Mouse (Mus musculus): ENCODE measurements around the gene Opcml. TPM values are rescaled to one million over a fixed set of nuclear protein-coding genes. Genes with fewer than 3 reads are reported as not detected.
A peak's percentile ranks its signal among the peaks of the same experiment; 100 is the strongest.

Opcml gene
- polyA plus RNA-seq, 1 experiment from 2014 or later, result 36.5 TPM

DNA sequence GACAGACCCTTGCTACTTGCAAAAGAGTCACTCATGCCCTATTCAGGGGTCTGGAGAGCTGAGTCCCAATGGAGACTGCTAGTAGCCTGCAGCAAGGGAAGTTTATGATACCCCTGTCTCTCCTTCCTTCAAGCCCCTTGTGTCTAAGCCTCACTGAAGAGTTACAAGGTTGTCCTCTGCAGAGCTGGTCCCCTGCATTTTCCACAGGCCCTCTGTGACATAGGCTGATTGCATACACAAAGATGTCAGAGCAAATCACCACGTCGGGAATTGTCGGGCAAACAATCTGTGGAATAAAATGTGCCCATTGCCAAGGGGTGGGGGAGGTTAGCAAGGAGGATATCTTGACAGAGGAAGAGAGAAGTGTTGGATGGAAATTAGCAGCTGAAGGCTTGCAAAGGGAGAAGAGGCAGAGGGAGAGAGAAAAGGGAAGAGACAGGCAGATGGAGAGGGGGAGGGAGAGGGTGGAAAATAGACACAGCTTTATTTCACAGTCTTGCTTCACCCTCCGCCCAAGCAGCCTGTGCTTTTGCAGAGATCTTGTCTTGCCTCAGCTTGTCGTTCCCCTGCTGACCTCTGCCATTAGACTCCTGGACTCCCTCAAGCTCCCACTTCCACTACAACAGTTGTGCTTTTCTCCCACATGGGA is 596.1 kb downstream of the Opcml start:
- Histone ChIP-seq H3K36me3 (ENCODE audit: control insufficient read depth, insufficient read depth, low read length) (no peaks in the 10 kb centered on the region), H3K4me1 (ENCODE audit: control insufficient read depth, insufficient read depth, low read length) (peaks cover 3% of the 10 kb centered on the region; the same call in 1 of the 2 replicates), H3K4me3 (replicated peaks; ENCODE audit: low read depth, low read length) (no peak overlapping the region), H3K27ac (replicated peaks; ENCODE audit: low read depth, low read length) (no peak overlapping the region), H3K27me3 (ENCODE audit: control insufficient read depth, insufficient read depth, low read length) (no peaks in the 10 kb centered on the region), H3K4me2 (ENCODE audit: low read length) (no peak overlapping the region), H3K9me3 (ENCODE audit: control insufficient read depth, low read length) (no peaks in the 10 kb centered on the region), H3K9ac (replicated peaks; ENCODE audit: low read length) (no peak overlapping the region)
- ATAC-seq (ENCODE audit: low FRiP score, low TSS enrichment) (no peak), DNase-seq (no peak)
- WGBS, result 40% methylated on average over 5 of the region's 5 CpGs

DNA sequence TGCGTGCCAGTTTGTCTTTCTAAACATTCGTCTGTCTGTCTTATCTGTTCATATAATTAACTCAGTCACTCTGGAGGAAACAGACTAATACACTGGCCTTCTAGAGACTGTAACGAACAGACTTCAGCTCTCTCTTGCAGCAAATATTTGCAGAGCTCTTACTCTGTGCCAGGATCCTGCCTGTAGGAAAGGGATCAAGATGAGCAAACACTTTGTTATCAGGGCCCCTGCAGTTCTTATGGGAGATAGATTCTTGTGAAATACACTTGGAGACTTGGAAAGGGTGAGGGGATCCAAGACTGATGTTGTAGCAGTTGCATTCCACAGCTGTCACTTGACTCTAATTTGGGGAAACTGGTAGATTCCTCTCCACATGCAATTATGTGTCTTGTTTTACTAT is 604.6 kb downstream of the Opcml start:
- no peaks in the 10 kb centered on the region for H3K4me1 ChIP-seq (ENCODE audit: control insufficient read depth, insufficient read depth, low read length)
- DNase-seq (no peak), ATAC-seq (ENCODE audit: low FRiP score, low TSS enrichment) (no peak)
- no peaks in the 10 kb centered on the region for H3K9me3 ChIP-seq (ENCODE audit: control insufficient read depth, low read length)
- WGBS, result 48% methylated on average over 3 of the region's 3 CpGs
- H3K27me3 ChIP-seq (ENCODE audit: control insufficient read depth, insufficient read depth, low read length), result no peaks in the 10 kb centered on the region
- no peak overlapping the region for H3K4me2 ChIP-seq (ENCODE audit: low read length)
- no peak overlapping the region for H3K27ac ChIP-seq (replicated peaks; ENCODE audit: low read depth, low read length)
- no peak overlapping the region for H3K9ac ChIP-seq (replicated peaks; ENCODE audit: low read length)
- H3K4me3 ChIP-seq (replicated peaks; ENCODE audit: low read depth, low read length), result no peak overlapping the region
- no peaks in the 10 kb centered on the region for H3K36me3 ChIP-seq (ENCODE audit: control insufficient read depth, insufficient read depth, low read length)

DNA sequence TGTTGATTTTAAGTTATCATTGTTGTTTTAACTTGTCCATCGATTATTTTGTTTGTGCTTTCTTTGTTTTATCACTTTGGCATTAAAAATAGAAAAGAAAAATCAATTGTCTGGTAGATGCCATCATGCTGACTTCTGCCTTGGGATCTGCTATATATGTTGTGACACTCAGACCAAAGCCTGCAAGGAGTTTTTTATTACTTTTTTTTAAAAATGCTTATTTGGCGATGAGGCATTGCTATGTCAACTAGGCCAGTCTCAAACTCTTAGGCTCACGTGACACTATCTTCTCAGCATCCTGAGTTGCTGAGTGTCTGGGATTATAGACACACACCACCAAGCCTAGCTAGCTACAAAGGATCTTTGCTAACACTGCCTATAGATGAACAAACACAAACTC is 605.1 kb downstream of the Opcml start:
- Histone ChIP-seq H3K4me1 (ENCODE audit: control insufficient read depth, insufficient read depth, low read length) (no peaks in the 10 kb centered on the region), H3K27ac (replicated peaks; ENCODE audit: low read depth, low read length) (no peak overlapping the region), H3K9ac (replicated peaks; ENCODE audit: low read length) (no peak overlapping the region), H3K4me3 (replicated peaks; ENCODE audit: low read depth, low read length) (no peak overlapping the region), H3K36me3 (ENCODE audit: control insufficient read depth, insufficient read depth, low read length) (no peaks in the 10 kb centered on the region), H3K4me2 (ENCODE audit: low read length) (no peak overlapping the region), H3K27me3 (ENCODE audit: control insufficient read depth, insufficient read depth, low read length) (no peaks in the 10 kb centered on the region), H3K9me3 (ENCODE audit: control insufficient read depth, low read length) (no peaks in the 10 kb centered on the region)
- 89% methylated on average over 3 of the region's 3 CpGs for WGBS
- ATAC-seq (ENCODE audit: low FRiP score, low TSS enrichment) (no peak), DNase-seq (no peak)

DNA sequence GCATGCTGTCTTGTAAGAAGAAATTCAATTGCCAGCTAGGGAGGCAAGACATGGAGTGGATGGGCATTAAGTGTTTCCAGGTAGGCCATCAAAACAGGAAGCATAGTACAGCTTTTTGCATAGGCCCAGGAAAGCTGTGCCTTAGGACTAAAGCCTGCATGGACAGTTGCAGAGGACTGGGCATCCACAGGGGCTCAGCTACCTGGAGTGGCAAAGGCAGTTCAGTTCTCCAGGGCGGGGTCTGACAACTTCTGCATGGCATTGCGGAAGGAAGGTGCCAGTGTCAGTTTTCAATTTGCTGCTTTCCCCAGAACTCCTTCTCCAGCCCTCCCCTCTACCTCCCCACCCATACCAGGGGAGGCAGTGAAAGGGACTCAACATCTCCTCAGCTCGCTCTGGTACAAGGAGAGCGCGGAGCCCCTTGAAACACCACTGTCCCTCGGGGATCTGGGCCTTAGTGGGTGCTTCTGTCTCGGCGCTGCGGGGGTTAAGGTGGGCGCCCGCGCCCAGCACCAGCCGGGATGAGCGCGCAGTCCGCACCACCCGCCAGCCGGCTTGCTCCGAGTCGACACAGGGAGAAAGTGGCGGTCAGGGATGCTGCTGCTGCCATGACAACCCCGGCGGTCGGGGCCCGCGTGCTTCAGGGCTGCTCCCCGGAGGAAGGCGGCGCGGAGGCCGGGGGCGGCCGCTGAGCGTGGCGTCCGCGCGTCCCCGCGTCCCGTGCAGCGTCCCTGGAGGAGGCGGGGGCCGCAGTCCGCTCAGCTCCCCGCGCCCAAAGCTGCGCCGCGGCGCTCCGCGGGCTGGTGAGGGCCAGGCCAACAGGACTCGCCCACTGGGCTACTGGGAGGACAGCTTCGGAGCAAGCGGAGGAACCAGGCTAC is 612.4 kb downstream of the Opcml start:
- Histone ChIP-seq H3K27me3 (ENCODE audit: control insufficient read depth, insufficient read depth, low read length) (no peaks in the 10 kb centered on the region), H3K27ac (replicated peaks; ENCODE audit: low read depth, low read length) (0 out of 2 replicates have a peak overlapping the region, but pooled peaks have one; percentile 26), H3K4me1 (ENCODE audit: control insufficient read depth, insufficient read depth, low read length) (peaks cover 22% of the 10 kb centered on the region), H3K4me2 (ENCODE audit: low read length) (peak overlapping the region; percentile 98), H3K36me3 (ENCODE audit: control insufficient read depth, insufficient read depth, low read length) (no peaks in the 10 kb centered on the region), H3K4me3 (replicated peaks; ENCODE audit: low read depth, low read length) (peak overlapping the region; percentile 54), H3K9me3 (ENCODE audit: control insufficient read depth, low read length) (no peaks in the 10 kb centered on the region), H3K9ac (replicated peaks; ENCODE audit: low read length) (peak overlapping the region; percentile 62)
- ATAC-seq (ENCODE audit: low FRiP score, low TSS enrichment) (peak; percentile 78), DNase-seq (peak; percentile 80)
- WGBS, result 1% methylated on average over 56 of the region's 56 CpGs

DNA sequence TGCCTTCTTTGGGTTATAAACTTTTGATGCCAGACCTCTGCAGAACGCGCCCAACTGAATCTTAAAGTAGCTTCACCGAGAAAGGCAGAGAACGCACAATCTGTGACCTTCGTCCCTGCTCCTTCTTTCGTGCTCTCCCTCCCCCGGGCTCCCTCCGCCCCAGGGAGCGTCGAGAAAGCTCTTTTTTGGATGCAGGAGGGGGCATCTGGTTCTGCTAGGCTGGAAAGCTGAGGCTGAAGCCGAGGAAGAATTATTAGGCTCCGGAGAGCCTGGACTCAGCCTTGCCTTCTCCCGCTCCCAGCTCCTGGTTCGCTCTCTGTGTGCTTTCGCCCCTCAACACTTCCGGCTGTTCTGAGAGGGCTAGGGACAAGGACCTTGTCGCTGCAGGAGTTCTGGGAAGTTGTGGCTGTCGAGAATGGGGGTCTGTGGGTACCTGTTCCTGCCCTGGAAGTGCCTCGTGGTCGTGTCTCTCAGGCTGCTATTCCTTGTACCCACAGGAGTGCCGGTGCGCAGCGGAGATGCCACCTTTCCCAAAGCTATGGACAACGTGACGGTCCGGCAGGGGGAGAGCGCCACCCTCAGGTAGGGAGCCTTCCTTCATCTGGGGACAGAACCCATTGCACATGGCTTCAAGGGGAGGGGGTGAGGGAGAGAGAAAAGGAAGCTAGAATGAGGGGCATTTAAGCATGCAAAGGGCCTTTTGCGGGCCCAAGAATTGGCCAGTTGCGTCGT is 613.4 kb downstream of the Opcml start:
- Histone ChIP-seq H3K4me2 (ENCODE audit: low read length) (peak overlapping the region; percentile 98), H3K9me3 (ENCODE audit: control insufficient read depth, low read length) (no peaks in the 10 kb centered on the region), H3K27me3 (ENCODE audit: control insufficient read depth, insufficient read depth, low read length) (no peaks in the 10 kb centered on the region), H3K4me1 (ENCODE audit: control insufficient read depth, insufficient read depth, low read length) (peaks cover 22% of the 10 kb centered on the region), H3K4me3 (replicated peaks; ENCODE audit: low read depth, low read length) (peak overlapping the region; percentile 54), H3K9ac (replicated peaks; ENCODE audit: low read length) (peak overlapping the region; percentile 62), H3K36me3 (ENCODE audit: control insufficient read depth, insufficient read depth, low read length) (no peaks in the 10 kb centered on the region), H3K27ac (replicated peaks; ENCODE audit: low read depth, low read length) (peak overlapping the region; percentile 26; the same call in 1 of the 2 replicates)
- under 1% methylated on average over 30 of the region's 30 CpGs for WGBS
- peak; percentile 50; the same call in 1 of the 2 replicates for ATAC-seq (ENCODE audit: low FRiP score, low TSS enrichment)
- DNase-seq, result peak; percentile 75

DNA sequence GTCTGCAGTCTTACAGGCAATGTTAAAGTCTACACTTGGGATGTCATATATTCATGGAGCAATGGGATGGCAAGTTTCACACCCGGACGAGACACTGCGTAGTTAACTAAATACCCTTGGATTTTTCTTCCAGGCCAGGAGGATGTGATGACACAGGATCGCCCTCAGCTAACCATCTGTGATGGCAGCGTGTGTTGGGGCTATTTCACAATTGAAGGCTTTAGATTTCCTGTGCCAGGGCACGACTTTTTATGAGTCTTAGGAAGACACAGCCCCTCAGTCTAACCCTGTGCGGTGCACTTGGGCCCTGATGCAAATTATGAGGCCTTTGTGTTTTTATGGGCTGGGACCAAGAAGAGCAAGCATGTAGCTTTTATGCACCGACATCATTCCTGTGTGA is 614.0 kb downstream of the Opcml start:
- Histone ChIP-seq H3K9me3 (ENCODE audit: control insufficient read depth, low read length) (no peaks in the 10 kb centered on the region), H3K27me3 (ENCODE audit: control insufficient read depth, insufficient read depth, low read length) (no peaks in the 10 kb centered on the region), H3K27ac (replicated peaks; ENCODE audit: low read depth, low read length) (no peak overlapping the region; the same call in 1 of the 2 replicates), H3K4me1 (ENCODE audit: control insufficient read depth, insufficient read depth, low read length) (peaks cover 22% of the 10 kb centered on the region), H3K4me3 (replicated peaks; ENCODE audit: low read depth, low read length) (peak overlapping the region; percentile 54; the same call in 1 of the 2 replicates), H3K36me3 (ENCODE audit: control insufficient read depth, insufficient read depth, low read length) (no peaks in the 10 kb centered on the region), H3K9ac (replicated peaks; ENCODE audit: low read length) (peak overlapping the region; percentile 62; the same call in 1 of the 2 replicates), H3K4me2 (ENCODE audit: low read length) (peak overlapping the region; percentile 98)
- no peak for ATAC-seq (ENCODE audit: low FRiP score, low TSS enrichment)
- 63% methylated on average over 8 of the region's 8 CpGs for WGBS
- no peak for DNase-seq

DNA sequence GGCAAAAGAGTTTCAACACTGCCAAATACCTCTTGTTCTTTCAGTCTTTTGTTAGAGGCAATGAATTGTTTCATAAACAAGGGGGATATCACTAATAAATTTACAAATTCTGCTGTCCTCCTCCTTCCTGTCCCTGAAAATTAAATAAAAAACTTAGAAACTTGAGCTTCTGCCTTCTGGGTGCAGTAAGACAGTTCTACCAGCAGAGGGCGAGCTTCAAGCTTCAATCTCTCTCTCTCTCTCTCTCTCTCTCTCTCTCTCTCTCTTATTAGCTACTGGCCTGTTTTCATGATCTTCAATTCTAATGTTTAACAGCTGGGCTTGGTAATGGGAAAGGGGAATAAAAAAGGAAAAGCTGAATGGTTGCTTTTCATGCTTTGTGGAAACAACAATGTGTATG is 615.2 kb downstream of the Opcml start:
- H3K4me3 ChIP-seq (replicated peaks; ENCODE audit: low read depth, low read length), result no peak overlapping the region
- H3K4me2 ChIP-seq (ENCODE audit: low read length), result peak overlapping the region; percentile 98; the same call in 1 of the 2 replicates
- H3K4me1 ChIP-seq (ENCODE audit: control insufficient read depth, insufficient read depth, low read length), result peaks cover 22% of the 10 kb centered on the region
- H3K27ac ChIP-seq (replicated peaks; ENCODE audit: low read depth, low read length), result no peak overlapping the region
- H3K9me3 ChIP-seq (ENCODE audit: control insufficient read depth, low read length), result no peaks in the 10 kb centered on the region
- 0% methylated on average over 1 of the region's 1 CpGs for WGBS
- ATAC-seq (ENCODE audit: low FRiP score, low TSS enrichment) (no peak), DNase-seq (peak; percentile 82)
- no peaks in the 10 kb centered on the region for H3K36me3 ChIP-seq (ENCODE audit: control insufficient read depth, insufficient read depth, low read length)
- H3K9ac ChIP-seq (replicated peaks; ENCODE audit: low read length), result no peak overlapping the region
- no peaks in the 10 kb centered on the region for H3K27me3 ChIP-seq (ENCODE audit: control insufficient read depth, insufficient read depth, low read length)

DNA sequence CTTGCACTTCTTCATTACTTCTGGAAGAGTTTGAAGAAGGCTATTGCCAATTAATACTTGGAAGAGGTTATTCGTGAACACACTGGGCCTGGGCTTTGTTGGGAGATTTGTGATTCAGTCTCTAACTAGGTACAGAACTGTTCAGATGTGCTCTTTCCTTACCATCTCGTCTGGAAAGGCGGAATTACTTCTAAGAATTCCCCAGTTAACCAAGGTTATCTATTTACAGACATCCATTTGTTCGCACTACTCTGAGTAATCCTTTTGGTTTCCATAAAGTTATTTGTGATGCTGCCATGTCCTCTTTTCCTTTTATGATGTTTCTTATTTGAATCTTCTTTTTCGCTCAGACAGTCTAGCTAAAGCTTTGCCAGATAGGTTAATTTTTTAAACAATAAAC is 630.2 kb downstream of the Opcml start:
- H3K4me2 ChIP-seq (ENCODE audit: low read length), result no peak overlapping the region
- H3K4me1 ChIP-seq (ENCODE audit: control insufficient read depth, insufficient read depth, low read length), result no peaks in the 10 kb centered on the region
- H3K27me3 ChIP-seq (ENCODE audit: control insufficient read depth, insufficient read depth, low read length), result no peaks in the 10 kb centered on the region
- H3K9ac ChIP-seq (replicated peaks; ENCODE audit: low read length), result no peak overlapping the region
- no peak for ATAC-seq (ENCODE audit: low FRiP score, low TSS enrichment)
- no peaks in the 10 kb centered on the region for H3K36me3 ChIP-seq (ENCODE audit: control insufficient read depth, insufficient read depth, low read length)
- no peak overlapping the region for H3K4me3 ChIP-seq (replicated peaks; ENCODE audit: low read depth, low read length)
- DNase-seq, result no peak
- H3K27ac ChIP-seq (replicated peaks; ENCODE audit: low read depth, low read length), result no peak overlapping the region
- 92% methylated on average over 5 of the region's 5 CpGs for WGBS
- H3K9me3 ChIP-seq (ENCODE audit: control insufficient read depth, low read length), result no peaks in the 10 kb centered on the region
